Mouse (Mus musculus): Measurements from ENCODE around the gene Fbln2. TPM values are rescaled to one million over a fixed set of nuclear protein-coding genes. Genes with fewer than 3 reads are reported as not detected.

Fbln2 gene
- total RNA-seq, 1 experiment from 2014 or later: 32.3 TPM

Other genes with a start within 250 kb of the Fbln2 start
- 86.8 and 88.7 TPM in 2 replicates for gene Iqsec1, start 223.8 kb upstream of the Fbln2 start, total RNA-seq (2021)
- 9.4 and 16.7 TPM in 2 replicates for gene Nup210, start 95.6 kb upstream of the Fbln2 start, total RNA-seq (2021)
- 6.3 and 7.4 TPM in 2 replicates for gene Hdac11, start 55.8 kb upstream of the Fbln2 start, total RNA-seq (2021)
- gene Wnt7a, start 198.9 kb downstream of the Fbln2 start, total RNA-seq (2021): not detected in 2 replicates

Data from adrenal gland, postnatal 14 days (tissue).